Mouse (Mus musculus) layer of hippocampus, adult 9-11 months (tissue): Measurements from ENCODE around the gene Snrpn.

Experiments used
- DNase-seq: peaks from one replicate; pipeline ENCODE4 v3.0.0; 2022

Snrpn gene

GRCm38 (mm10) chr7:60139742-60140480, at the start of gene Snrpn:
TSS of gene Snrpn (minus strand) at chr7:60140219.
- no peak for DNase-seq

GRCm38 (mm10) chr7:60170250-60171185, 30.5 kb upstream of the Snrpn start:
- DNase-seq: peak; percentile 63

- DNase-seq: no peak
Measured at GRCm38 (mm10) chr7:60125332-60125731, 14.7 kb downstream of the Snrpn start.

- peak; percentile 4 for DNase-seq
Measured at GRCm38 (mm10) chr7:60123086-60123624, 16.9 kb downstream of the Snrpn start.

GRCm38 (mm10) chr7:60122434-60123085, 17.5 kb downstream of the Snrpn start:
- DNase-seq: no peak

- DNase-seq: no peak
Measured at GRCm38 (mm10) chr7:60097154-60097859, 42.7 kb downstream of the Snrpn start.

- no peak for DNase-seq
Measured at GRCm38 (mm10) chr7:60076301-60076700, 63.7 kb downstream of the Snrpn start.

- peak; percentile 68 for DNase-seq
Measured at GRCm38 (mm10) chr7:60047481-60048201, 92.4 kb downstream of the Snrpn start.

GRCm38 (mm10) chr7:60013186-60013585, 126.8 kb downstream of the Snrpn start:
- no peak for DNase-seq

GRCm38 (mm10) chr7:60007727-60008360, 132.2 kb downstream of the Snrpn start:
- no peak for DNase-seq

- no peak for DNase-seq
Measured at GRCm38 (mm10) chr7:60006262-60006661, 133.8 kb downstream of the Snrpn start.

- DNase-seq: peak; percentile 79
Measured at GRCm38 (mm10) chr7:60004606-60005330, 135.3 kb downstream of the Snrpn start, which contains the start of the genes Snurf and Gm38393. TSS of gene Snurf (minus strand) at chr7:60005049. TSS of gene Gm38393 (minus strand) at chr7:60005064.

GRCm38 (mm10) chr7:60003921-60004605, 136.0 kb downstream of the Snrpn start:
- peak; percentile 29 for DNase-seq

GRCm38 (mm10) chr7:60003006-60003865, 136.8 kb downstream of the Snrpn start:
- peak; percentile 58 for DNase-seq

- no peak for DNase-seq
Measured at GRCm38 (mm10) chr7:59978646-59979045, 161.4 kb downstream of the Snrpn start.
